Mouse (Mus musculus) right cerebral cortex, adult 2 months (tissue): ENCODE results near the gene Lep.

ENCODE experiments used
- DNase-seq, 2 experiments: peaks; one replicate each; pipeline ENCODE4 v3.0.0; 2021 to 2022; ENCODE audit warnings: low spot score in 2 of 2

Lep gene

GRCm38 (mm10) chr6:29117417-29118104 is 57.5 kb downstream of the Lep start:
- DNase-seq = peak; percentile 49 to 61

GRCm38 (mm10) chr6:29118231-29118630 is 58.2 kb downstream of the Lep start:
- DNase-seq = no peak

- DNase-seq = no peak
Observed at GRCm38 (mm10) chr6:29118963-29119362, 58.9 kb downstream of the Lep start.

- DNase-seq = no peak
Observed at GRCm38 (mm10) chr6:29119990-29120389, 60.0 kb downstream of the Lep start.
